Mouse (Mus musculus): ENCODE measurements around the gene Fblim1.

Gene Fblim1

GRCm38 (mm10) chr4:141558658-141559057 is 47.2 kb downstream of the Fblim1 start:
- in situ Hi-C loops (cut with MboI; ENCODE audit: low pct_unique_long_range_greater_than_20kb in 1 of 2, low sequenced_read_pairs in 2 of 2, unreplicated experiment in 1 of 2) = loop anchor here (25.0 kb wide), 1 partner anchor 504 kb away; no protein-coding TSS in a partner anchor

GRCm38 (mm10) chr4:141556163-141556562 is 49.7 kb downstream of the Fblim1 start:
- in situ Hi-C loops (cut with MboI; ENCODE audit: low pct_unique_long_range_greater_than_20kb in 1 of 2, low sequenced_read_pairs in 2 of 2, unreplicated experiment in 1 of 2) = loop anchor here (25.0 kb wide), 1 partner anchor 506 kb away; no protein-coding TSS in a partner anchor

- in situ Hi-C loops (cut with MboI; ENCODE audit: low pct_unique_long_range_greater_than_20kb in 1 of 2, low sequenced_read_pairs in 2 of 2, unreplicated experiment in 1 of 2) = loop anchor here (25.0 kb wide), 1 partner anchor 508 kb away; no protein-coding TSS in a partner anchor
Observed at GRCm38 (mm10) chr4:141554255-141554865, 51.5 kb downstream of the Fblim1 start.

- in situ Hi-C loops (cut with MboI; ENCODE audit: low pct_unique_long_range_greater_than_20kb in 1 of 2, low sequenced_read_pairs in 2 of 2, unreplicated experiment in 1 of 2) = loop anchor here (25.0 kb wide), 1 partner anchor 510 kb away; no protein-coding TSS in a partner anchor
Observed at GRCm38 (mm10) chr4:141552484-141552883, 53.4 kb downstream of the Fblim1 start.

GRCm38 (mm10) chr4:141547299-141547698 is 58.6 kb downstream of the Fblim1 start:
- in situ Hi-C loops (cut with MboI; ENCODE audit: low pct_unique_long_range_greater_than_20kb in 1 of 2, low sequenced_read_pairs in 2 of 2, unreplicated experiment in 1 of 2) = no loop called here

GRCm38 (mm10) chr4:141546334-141547200 is 59.3 kb downstream of the Fblim1 start:
- in situ Hi-C loops (cut with MboI; ENCODE audit: low pct_unique_long_range_greater_than_20kb in 1 of 2, low sequenced_read_pairs in 2 of 2, unreplicated experiment in 1 of 2) = no loop called here

GRCm38 (mm10) chr4:141545743-141546333 is 60.1 kb downstream of the Fblim1 start:
- in situ Hi-C loops (cut with MboI; ENCODE audit: low pct_unique_long_range_greater_than_20kb in 1 of 2, low sequenced_read_pairs in 2 of 2, unreplicated experiment in 1 of 2) = no loop called here

GRCm38 (mm10) chr4:141545071-141545742 is 60.7 kb downstream of the Fblim1 start:
- in situ Hi-C loops (cut with MboI; ENCODE audit: low pct_unique_long_range_greater_than_20kb in 1 of 2, low sequenced_read_pairs in 2 of 2, unreplicated experiment in 1 of 2) = no loop called here

GRCm38 (mm10) chr4:141544536-141544935 is 61.4 kb downstream of the Fblim1 start:
- in situ Hi-C loops (cut with MboI; ENCODE audit: low pct_unique_long_range_greater_than_20kb in 1 of 2, low sequenced_read_pairs in 2 of 2, unreplicated experiment in 1 of 2) = no loop called here

GRCm38 (mm10) chr4:141543593-141543992 is 62.3 kb downstream of the Fblim1 start:
- in situ Hi-C loops (cut with MboI; ENCODE audit: low pct_unique_long_range_greater_than_20kb in 1 of 2, low sequenced_read_pairs in 2 of 2, unreplicated experiment in 1 of 2) = no loop called here

GRCm38 (mm10) chr4:141541851-141542250 is 64.0 kb downstream of the Fblim1 start:
- in situ Hi-C loops (cut with MboI; ENCODE audit: low pct_unique_long_range_greater_than_20kb in 1 of 2, low sequenced_read_pairs in 2 of 2, unreplicated experiment in 1 of 2) = no loop called here

- in situ Hi-C loops (cut with MboI; ENCODE audit: low pct_unique_long_range_greater_than_20kb in 1 of 2, low sequenced_read_pairs in 2 of 2, unreplicated experiment in 1 of 2) = no loop called here
Observed at GRCm38 (mm10) chr4:141540844-141541243, 65.1 kb downstream of the Fblim1 start.

GRCm38 (mm10) chr4:141539213-141539767 is 66.6 kb downstream of the Fblim1 start:
- in situ Hi-C loops (cut with MboI; ENCODE audit: low pct_unique_long_range_greater_than_20kb in 1 of 2, low sequenced_read_pairs in 2 of 2, unreplicated experiment in 1 of 2) = no loop called here

- in situ Hi-C loops (cut with MboI; ENCODE audit: low pct_unique_long_range_greater_than_20kb in 1 of 2, low sequenced_read_pairs in 2 of 2, unreplicated experiment in 1 of 2) = no loop called here
Observed at GRCm38 (mm10) chr4:141538408-141539212, 67.3 kb downstream of the Fblim1 start, which contains the start of gene Spen. Spen (minus strand) TSS chr4:141538597.

- in situ Hi-C loops (cut with MboI; ENCODE audit: low pct_unique_long_range_greater_than_20kb in 1 of 2, low sequenced_read_pairs in 2 of 2, unreplicated experiment in 1 of 2) = no loop called here
Observed at GRCm38 (mm10) chr4:141537706-141538407, 68.0 kb downstream of the Fblim1 start.

GRCm38 (mm10) chr4:141537226-141537610 is 68.7 kb downstream of the Fblim1 start:
- in situ Hi-C loops (cut with MboI; ENCODE audit: low pct_unique_long_range_greater_than_20kb in 1 of 2, low sequenced_read_pairs in 2 of 2, unreplicated experiment in 1 of 2) = no loop called here
